Mouse (Mus musculus): ENCODE data around the gene Phf11a. TPM values are rescaled to one million over a fixed set of nuclear protein-coding genes. Genes with fewer than 3 reads are reported as not detected.
"Not testable (repeated sequence)": the region's sequence is repeated elsewhere in the genome, so short reads cannot be mapped to it uniquely, and the experiment has no call there.

The Phf11a gene
- polyA plus RNA-seq, 1 experiment from 2014 or later, result not detected

DNA sequence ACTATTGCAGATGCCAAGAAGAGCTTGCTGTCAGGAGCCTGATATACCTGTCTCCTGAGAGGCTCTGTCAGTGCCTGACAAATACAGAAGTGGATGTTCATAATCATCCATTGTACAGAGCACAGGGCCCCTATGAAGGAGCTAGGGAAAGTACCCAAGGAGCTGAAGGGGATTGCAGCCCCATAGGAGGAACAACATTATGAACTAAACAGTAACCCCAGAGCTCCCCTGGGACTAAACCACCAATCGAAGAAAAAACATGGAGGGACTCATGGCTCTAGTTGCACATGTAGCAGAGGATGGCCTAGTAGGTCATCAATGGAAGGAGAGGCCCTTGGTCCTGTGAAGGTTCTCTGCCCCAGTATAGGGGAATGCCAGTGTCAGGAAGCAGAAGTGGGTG lies 41.5 kb downstream of the Phf11a start:
- not testable (repeated sequence) for H3K4me3 ChIP-seq (ENCODE audit: low read length); ATAC-seq; H3K9me3 ChIP-seq (ENCODE audit: control insufficient read depth, low read length); H3K4me2 ChIP-seq (ENCODE audit: low read length); H3K36me3 ChIP-seq (ENCODE audit: control insufficient read depth, insufficient read depth, low read length); H3K27me3 ChIP-seq (replicated peaks; ENCODE audit: control insufficient read depth, insufficient read depth, low read length); H3K9ac ChIP-seq (ENCODE audit: low read depth, low read length); H3K27ac ChIP-seq (ENCODE audit: low read depth, low read length); H3K4me1 ChIP-seq (ENCODE audit: control insufficient read depth, insufficient read depth, low read depth, low read length)
- WGBS, result 96% methylated on average over 1 of the region's 1 CpGs

DNA sequence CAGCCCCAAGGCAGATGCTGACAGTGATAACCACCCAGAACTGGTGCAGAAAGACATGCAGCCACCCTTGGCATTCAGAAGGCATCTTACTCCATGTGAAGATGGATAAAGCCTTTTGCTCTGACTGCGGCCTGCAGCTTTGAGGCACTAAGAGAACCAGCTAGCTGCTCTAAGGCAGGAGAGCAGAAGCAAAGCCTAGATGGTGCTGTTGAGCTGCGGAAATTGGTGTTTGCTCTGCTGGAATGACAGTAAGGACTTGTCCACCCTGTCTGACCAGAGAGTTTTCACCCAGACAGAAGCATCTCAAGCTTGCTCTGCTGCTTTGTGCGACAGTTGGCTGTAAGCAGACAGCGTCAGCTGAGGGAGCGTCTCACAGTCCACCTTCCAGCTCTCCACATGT lies 47.0 kb downstream of the Phf11a start:
- not testable (repeated sequence) for H3K4me1 ChIP-seq (ENCODE audit: control insufficient read depth, insufficient read depth, low read depth, low read length); H3K4me3 ChIP-seq (ENCODE audit: low read length); H3K9ac ChIP-seq (ENCODE audit: low read depth, low read length); H3K4me2 ChIP-seq (ENCODE audit: low read length); H3K36me3 ChIP-seq (ENCODE audit: control insufficient read depth, insufficient read depth, low read length); H3K27me3 ChIP-seq (replicated peaks; ENCODE audit: control insufficient read depth, insufficient read depth, low read length); H3K27ac ChIP-seq (ENCODE audit: low read depth, low read length); H3K9me3 ChIP-seq (ENCODE audit: control insufficient read depth, low read length)
- WGBS, result 66% methylated on average over 5 of the region's 5 CpGs
- ATAC-seq, result peak; percentile 69

DNA sequence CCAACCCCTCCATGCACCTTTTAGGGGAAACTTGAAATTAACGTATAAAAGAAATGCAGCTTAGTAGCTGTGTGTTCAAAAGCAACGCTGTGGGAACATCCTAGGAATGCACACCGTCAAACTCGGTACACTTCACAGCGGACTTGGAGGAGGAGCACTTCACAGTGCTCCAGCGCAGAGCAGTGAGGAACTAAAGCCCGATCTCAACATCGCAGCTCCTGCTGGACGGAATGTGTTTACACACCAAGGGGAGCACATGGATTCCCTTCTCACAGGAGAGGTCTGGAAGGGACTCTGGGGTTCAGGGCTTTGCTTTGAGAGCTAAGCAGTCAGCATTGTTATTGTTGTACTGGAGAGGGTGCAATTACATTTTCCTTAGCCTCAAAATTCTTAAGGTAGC lies 63.7 kb downstream of the Phf11a start:
- Histone ChIP-seq H3K36me3 (ENCODE audit: control insufficient read depth, insufficient read depth, low read length) (peaks cover 39% of the 10 kb centered on the region), H3K9me3 (ENCODE audit: control insufficient read depth, low read length) (no peaks in the 10 kb centered on the region; the same call in 1 of the 2 replicates), H3K9ac (ENCODE audit: low read depth, low read length) (no peak overlapping the region), H3K4me3 (ENCODE audit: low read length) (no peak overlapping the region), H3K27ac (ENCODE audit: low read depth, low read length) (no peak overlapping the region), H3K27me3 (replicated peaks; ENCODE audit: control insufficient read depth, insufficient read depth, low read length) (no peaks in the 10 kb centered on the region), H3K4me1 (ENCODE audit: control insufficient read depth, insufficient read depth, low read depth, low read length) (no peaks in the 10 kb centered on the region), H3K4me2 (ENCODE audit: low read length) (no peak overlapping the region)
- WGBS, result 94% methylated on average over 9 of the region's 9 CpGs
- no peak for ATAC-seq

DNA sequence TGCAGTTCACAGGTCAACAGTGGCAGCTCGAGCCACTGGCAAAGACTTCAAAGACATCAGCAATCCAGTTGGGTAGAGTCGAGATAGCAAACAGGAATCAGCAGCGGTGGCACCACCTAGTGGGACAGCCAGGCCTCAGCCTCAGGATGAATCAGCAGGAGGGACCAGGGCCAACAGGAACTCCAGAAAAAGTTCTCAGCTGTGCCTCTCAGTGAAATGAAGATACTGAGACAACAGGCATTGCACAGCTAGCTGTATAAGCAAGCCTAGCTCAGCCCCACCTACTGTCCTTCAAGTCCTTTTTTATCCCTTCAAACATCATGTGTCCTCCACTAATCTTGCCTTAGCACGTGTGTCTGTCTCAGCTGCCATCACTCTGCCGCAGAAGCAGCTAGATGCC lies 65.3 kb downstream of the Phf11a start:
- Histone ChIP-seq H3K4me2 (ENCODE audit: low read length) (no peak overlapping the region), H3K36me3 (ENCODE audit: control insufficient read depth, insufficient read depth, low read length) (peaks cover 45% of the 10 kb centered on the region), H3K9ac (ENCODE audit: low read depth, low read length) (no peak overlapping the region), H3K27me3 (replicated peaks; ENCODE audit: control insufficient read depth, insufficient read depth, low read length) (no peaks in the 10 kb centered on the region), H3K4me1 (ENCODE audit: control insufficient read depth, insufficient read depth, low read depth, low read length) (no peaks in the 10 kb centered on the region), H3K9me3 (ENCODE audit: control insufficient read depth, low read length) (no peaks in the 10 kb centered on the region), H3K27ac (ENCODE audit: low read depth, low read length) (no peak overlapping the region), H3K4me3 (ENCODE audit: low read length) (no peak overlapping the region)
- 77% methylated on average over 5 of the region's 5 CpGs for WGBS
- ATAC-seq, result no peak

DNA sequence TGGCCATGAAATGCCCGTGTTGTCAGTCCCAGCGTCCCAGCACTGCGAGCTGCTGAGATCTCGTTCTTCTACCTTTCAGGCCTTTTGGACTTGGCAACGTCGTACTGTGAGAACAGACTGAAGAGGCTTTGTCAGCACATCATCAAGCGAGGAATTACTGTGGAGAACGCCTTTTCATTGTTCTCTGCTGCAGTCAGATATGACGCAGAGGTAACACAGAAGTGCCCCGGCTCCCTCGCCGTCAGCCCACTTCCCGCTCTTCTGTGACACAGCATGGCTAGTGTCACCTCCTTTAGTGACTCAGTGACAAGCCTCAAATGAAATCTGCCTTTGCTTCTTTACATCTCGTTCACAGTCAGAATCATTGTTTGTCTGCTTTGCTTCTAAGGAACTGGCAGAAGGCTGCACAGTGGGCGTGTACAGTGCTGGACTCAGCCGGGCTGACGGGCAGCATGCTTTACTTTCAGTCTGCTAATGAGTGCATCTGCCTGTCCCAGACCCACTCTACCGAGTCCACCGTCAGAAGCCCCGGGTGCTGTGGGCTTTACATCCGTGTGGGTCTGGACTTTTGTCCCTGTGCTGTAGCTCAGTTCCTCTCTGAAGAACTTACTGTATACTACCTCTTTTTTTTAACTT lies 66.9 kb downstream of the Phf11a start:
- Histone ChIP-seq H3K4me1 (ENCODE audit: control insufficient read depth, insufficient read depth, low read depth, low read length) (no peaks in the 10 kb centered on the region), H3K27me3 (replicated peaks; ENCODE audit: control insufficient read depth, insufficient read depth, low read length) (no peaks in the 10 kb centered on the region), H3K9ac (ENCODE audit: low read depth, low read length) (no peak overlapping the region), H3K4me2 (ENCODE audit: low read length) (no peak overlapping the region), H3K4me3 (ENCODE audit: low read length) (no peak overlapping the region), H3K27ac (ENCODE audit: low read depth, low read length) (no peak overlapping the region), H3K9me3 (ENCODE audit: control insufficient read depth, low read length) (no peaks in the 10 kb centered on the region), H3K36me3 (ENCODE audit: control insufficient read depth, insufficient read depth, low read length) (peaks cover 44% of the 10 kb centered on the region)
- ATAC-seq, result 0 out of 2 replicates have a peak, but pooled peaks have one; percentile 56
- 79% methylated on average over 21 of the region's 21 CpGs for WGBS

DNA sequence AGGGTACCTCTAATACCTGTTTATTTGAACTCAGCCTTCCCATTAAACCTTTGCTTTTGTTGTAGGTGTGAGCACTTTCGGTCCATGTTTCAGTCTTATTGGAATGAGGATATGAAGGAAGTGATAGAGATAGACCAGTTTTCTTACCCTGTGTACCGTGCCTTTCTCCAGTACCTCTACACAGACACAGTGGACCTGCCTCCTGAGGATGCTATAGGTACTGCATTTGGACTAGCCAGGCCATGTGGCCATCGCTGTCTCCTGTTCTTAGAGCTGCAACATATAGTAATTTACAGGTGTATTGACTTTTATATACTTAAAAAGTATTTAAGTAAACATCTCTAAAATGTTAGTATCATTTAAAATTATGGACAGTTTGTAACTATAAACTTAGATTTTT lies 67.5 kb downstream of the Phf11a start:
- H3K4me2 ChIP-seq (ENCODE audit: low read length), result no peak overlapping the region
- H3K4me1 ChIP-seq (ENCODE audit: control insufficient read depth, insufficient read depth, low read depth, low read length), result no peaks in the 10 kb centered on the region
- no peak overlapping the region for H3K27ac ChIP-seq (ENCODE audit: low read depth, low read length)
- 89% methylated on average over 3 of the region's 3 CpGs for WGBS
- no peaks in the 10 kb centered on the region for H3K9me3 ChIP-seq (ENCODE audit: control insufficient read depth, low read length)
- no peaks in the 10 kb centered on the region for H3K27me3 ChIP-seq (replicated peaks; ENCODE audit: control insufficient read depth, insufficient read depth, low read length)
- no peak overlapping the region for H3K4me3 ChIP-seq (ENCODE audit: low read length)
- H3K9ac ChIP-seq (ENCODE audit: low read depth, low read length), result no peak overlapping the region
- no peak for ATAC-seq
- peaks cover 43% of the 10 kb centered on the region for H3K36me3 ChIP-seq (ENCODE audit: control insufficient read depth, insufficient read depth, low read length)

Other genes starting within 250 kb of the Phf11a start
- gene 1700129C05Rik, start 154.6 kb downstream of the Phf11a start, polyA plus RNA-seq (2015; fragmentation: Nextera tagmentation; extraction: Ambion mirVana), result not detected in 2 replicates
- gene Gm5142, start 118.8 kb downstream of the Phf11a start, polyA plus RNA-seq (2015; fragmentation: Nextera tagmentation; extraction: Ambion mirVana), result not detected in 2 replicates
- gene Rcbtb1, start 96.3 kb downstream of the Phf11a start, polyA plus RNA-seq (2015; fragmentation: Nextera tagmentation; extraction: Ambion mirVana), result 38.9 and 44.7 TPM in 2 replicates
- 0.24 TPM in 1 of 2 replicates, not detected in the other for gene Gm6904, start 37.3 kb downstream of the Phf11a start, polyA plus RNA-seq (2015; fragmentation: Nextera tagmentation; extraction: Ambion mirVana)
- 0.20 and 0.22 TPM in 2 replicates for gene Phf11b, start 43.8 kb upstream of the Phf11a start, polyA plus RNA-seq (2015; fragmentation: Nextera tagmentation; extraction: Ambion mirVana)
- gene Phf11d, start 67.9 kb upstream of the Phf11a start, polyA plus RNA-seq (2015; fragmentation: Nextera tagmentation; extraction: Ambion mirVana), result 0.37 and 0.43 TPM in 2 replicates
- 0.20 and 0.21 TPM in 2 replicates for gene Phf11c, start 97.9 kb upstream of the Phf11a start, polyA plus RNA-seq (2015; fragmentation: Nextera tagmentation; extraction: Ambion mirVana)
- 4.4 and 6.0 TPM in 2 replicates for gene Setdb2, start 143.4 kb upstream of the Phf11a start, polyA plus RNA-seq (2015; fragmentation: Nextera tagmentation; extraction: Ambion mirVana)
- gene Cab39l, start 143.4 kb upstream of the Phf11a start, polyA plus RNA-seq (2015; fragmentation: Nextera tagmentation; extraction: Ambion mirVana), result 29.8 and 31.9 TPM in 2 replicates

All from hindbrain, embryonic 16.5 days (tissue).